Mouse (Mus musculus): Measurements from ENCODE around the gene Acat2. TPM values are rescaled to one million over a fixed set of nuclear protein-coding genes. Genes with fewer than 3 reads are reported as not detected.

Acat2 gene
- 27.9 TPM for polyA plus RNA-seq (2014; fragmentation: Illumina TruSeq; extraction: RNeasy Lipid Tissue Mini Kit (QIAGEN cat#74804); ENCODE audit: insufficient read depth, low read depth, low replicate concordance)

DNA sequence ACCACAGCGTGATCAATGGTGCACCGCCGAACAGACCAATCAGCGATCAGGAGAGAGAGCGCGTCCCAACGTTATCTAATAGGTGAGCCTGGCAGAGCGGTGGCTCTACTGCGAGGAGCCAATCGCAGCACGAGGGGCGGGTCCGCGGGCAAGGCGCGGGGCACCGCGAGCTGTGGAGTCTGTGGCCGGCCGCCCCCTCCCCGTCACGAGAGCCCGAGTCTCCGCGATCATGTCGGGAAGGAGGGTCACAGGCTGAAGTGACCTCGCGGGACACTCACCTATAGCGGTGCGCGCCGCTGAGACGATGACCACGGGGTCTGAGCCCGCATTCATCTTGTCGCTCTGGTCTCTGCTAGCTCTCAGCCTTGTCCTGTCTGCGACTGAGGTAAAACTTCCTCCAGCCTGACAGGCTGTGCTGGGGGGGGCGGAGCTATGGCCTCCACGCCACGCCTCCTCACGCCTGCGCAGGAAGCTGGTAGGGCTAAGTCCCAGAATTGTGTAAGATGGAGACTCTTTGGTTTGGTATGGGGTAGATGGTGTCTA is at the start of gene Acat2:
TSS of gene Acat2 (minus strand) at position 417 of the 543 bp plus-strand sequence.

DNA sequence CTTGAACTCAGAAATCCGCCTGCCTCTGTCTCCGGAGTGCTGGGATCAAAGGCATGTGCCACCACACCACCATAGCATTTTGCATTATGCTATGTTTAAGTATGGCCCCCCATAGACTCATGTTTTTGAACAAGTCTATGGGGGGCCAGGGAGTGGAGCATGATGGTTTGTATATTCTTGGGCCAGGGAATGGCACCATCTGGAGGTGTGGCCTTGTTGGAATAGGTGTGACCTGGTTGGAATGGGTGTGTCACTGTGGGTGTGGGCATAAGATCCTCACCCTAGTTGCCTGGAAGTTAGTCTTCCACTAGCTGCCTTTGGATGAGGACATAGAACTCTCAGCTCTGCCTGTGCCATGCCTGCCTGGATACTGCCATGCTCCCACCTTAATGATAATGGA is 46.0 kb upstream of the Acat2 start, which contains the start of gene Sod2:
TSS of gene Sod2 (plus strand) at position 301 of the 400 bp plus-strand sequence.

DNA sequence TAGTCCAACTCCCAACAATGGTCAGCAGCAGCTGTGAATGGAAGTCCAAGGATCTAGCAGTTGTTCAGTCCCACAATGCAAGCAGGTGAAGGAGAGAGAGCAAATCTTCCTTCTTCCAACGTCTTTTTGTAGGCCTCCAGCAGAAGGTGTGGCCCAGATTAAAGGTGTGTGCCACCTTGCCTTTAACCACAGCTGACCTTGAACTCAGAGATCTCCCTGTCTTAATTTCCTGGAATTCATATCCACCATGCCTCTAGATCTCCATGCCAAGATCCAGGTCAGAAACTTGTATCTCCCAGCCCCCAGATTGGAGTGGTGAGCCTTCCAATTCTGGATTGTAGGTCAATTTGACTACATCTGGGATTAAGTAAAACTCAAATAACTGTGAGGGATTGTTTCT is 33.5 kb upstream of the Acat2 start, which contains the start of gene Wtap:
TSS of gene Wtap (minus strand) at position 101 of the 400 bp plus-strand sequence.

DNA sequence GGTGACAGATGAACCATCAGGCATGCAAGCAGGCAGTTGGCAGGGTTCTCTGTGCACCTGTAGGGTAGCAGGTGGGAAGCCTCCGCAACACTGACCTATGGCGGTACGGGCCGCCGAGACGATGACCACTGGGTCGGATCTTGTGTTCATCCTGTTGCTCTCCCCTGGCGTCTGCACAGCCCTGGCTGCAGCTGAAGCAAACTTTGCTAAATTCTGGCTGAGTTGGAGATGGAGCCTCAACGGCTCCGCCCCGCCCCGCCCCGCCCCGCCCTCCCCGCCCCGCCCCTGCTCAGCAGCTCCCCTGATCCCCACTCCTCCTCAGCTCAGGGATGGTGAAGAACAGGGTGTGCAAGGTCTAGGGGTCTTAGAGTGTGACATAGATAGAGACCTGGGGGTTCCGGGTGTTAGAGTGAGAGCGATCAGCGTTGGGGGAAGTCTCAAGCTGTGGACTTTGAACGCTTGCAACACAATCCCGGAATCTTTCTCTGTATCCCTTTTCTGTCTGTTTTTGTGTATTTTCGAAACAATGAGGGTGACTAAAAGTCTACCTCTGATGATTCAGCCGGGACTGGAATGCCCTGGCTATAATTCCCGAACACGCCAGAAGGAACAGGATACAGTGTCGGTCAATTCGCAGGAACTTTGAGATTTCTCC is 20.3 kb downstream of the Acat2 start, which contains the start of gene Acat3:
TSS of gene Acat3 (minus strand) at position 450 of the 655 bp plus-strand sequence.

DNA sequence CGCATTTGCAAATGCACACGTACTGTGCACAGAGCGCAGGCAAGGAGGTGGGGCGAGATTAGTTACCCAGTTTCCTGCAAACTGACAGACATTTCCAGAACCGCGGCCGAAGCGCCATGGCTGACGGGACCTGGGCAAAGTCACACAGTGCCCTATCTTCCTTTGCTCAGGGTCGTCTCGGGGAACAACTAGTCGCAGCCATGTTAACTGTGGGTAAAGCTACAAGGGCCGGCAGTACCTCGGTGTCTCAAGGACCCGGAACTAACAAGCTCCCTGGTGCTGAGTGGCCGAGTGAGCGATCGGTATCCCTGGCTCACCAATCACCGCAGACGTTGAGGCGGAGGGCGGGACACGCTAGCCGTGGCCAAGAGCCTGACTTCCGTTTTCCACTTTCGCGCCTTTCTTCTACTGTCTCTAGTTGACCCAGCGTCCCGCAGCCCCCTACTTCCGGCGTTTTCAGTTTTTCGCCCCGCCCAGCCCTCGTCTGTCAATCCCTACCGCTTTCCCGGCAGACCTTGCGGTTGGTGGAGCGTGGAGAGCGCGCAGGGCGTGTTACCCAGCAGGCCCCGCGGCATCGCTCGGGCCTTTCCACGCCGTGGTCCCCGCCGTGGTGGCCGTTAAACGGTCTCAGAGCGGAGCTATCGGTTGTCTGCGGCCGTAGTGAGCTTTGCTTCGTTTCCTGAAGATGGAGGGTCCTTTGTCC is 44.5 kb downstream of the Acat2 start, which contains the start of gene Mrpl18:
TSS of gene Mrpl18 (minus strand) at position 465 of the 703 bp plus-strand sequence.

DNA sequence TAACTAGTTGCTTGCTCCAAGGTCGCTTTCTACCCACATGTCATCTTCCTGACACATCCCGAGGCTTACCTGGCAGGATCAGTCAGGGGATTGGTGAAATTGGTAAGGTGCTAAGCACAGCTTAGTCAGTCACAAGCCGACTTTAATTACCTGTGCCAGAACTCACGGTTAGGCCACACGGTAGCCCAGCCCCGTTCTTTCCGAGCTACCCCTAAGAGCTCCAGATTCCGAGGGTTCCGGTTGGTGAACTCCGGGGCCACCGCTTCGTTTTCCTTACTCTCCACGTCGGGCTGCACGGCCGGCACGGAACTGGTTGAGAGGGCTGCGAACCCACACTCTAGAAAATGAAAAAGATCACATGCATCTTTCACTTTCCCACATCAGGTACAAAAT is 45.1 kb downstream of the Acat2 start, which contains the start of gene Tcp1:
TSS of gene Tcp1 (plus strand) at position 214 of the 393 bp plus-strand sequence.

DNA sequence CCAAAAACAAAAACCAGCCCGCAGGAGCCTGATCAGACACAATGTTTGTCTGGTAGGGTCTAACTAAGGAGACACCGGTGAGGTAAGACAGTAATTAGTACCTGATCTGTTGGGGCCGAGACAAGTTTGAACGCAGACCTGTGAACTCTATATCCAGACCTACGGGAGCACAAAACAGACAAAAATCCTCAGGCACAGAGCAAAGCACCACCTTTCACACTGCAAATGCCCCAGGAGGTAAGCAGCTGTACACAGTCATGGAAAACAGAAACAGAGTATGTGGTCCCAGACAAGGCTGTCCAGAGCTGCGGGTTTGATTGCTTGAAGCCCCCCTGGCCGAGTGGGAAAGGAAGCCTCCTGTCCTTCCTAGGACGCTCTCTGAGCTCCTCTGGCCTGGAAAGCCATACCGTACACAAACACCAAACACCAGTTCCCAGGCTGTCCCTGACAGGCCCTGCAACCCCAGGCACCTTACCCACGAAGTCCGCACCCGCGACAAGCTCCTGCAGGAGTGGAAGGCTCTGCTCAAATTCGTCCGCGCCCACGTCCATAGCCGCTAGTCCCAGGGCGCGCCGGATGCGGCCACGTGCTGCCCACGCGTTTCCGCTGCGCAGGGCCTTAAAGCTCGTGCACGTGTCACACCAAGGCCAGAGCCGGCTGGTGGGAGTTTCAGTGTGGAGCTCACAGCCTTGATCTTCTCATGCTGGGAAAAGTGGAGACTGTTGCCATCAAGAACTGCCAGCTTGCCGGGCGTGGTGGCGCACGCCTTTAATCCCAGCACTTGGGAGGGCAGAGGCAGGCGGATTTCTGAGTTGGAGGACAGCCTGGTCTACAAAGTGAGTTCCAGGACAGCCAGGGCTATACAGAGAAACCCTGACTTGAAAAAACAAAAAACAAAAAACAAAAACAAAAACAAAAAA is 50.9 kb downstream of the Acat2 start, which contains the start of gene Pnldc1:
TSS of gene Pnldc1 (minus strand) at position 870 of the 920 bp plus-strand sequence.

Other genes starting within 250 kb of the Acat2 start
- 8.4 TPM for gene Igf2r, start 191.1 kb downstream of the Acat2 start, polyA plus RNA-seq (2014; fragmentation: Illumina TruSeq; extraction: RNeasy Lipid Tissue Mini Kit (QIAGEN cat#74804); ENCODE audit: insufficient read depth, low read depth, low replicate concordance)
- not detected for gene Mas1, start 92.6 kb downstream of the Acat2 start, polyA plus RNA-seq (2014; fragmentation: Illumina TruSeq; extraction: RNeasy Lipid Tissue Mini Kit (QIAGEN cat#74804); ENCODE audit: insufficient read depth, low read depth, low replicate concordance)
- not detected for gene Mrgprh, start 84.7 kb downstream of the Acat2 start, polyA plus RNA-seq (2014; fragmentation: Illumina TruSeq; extraction: RNeasy Lipid Tissue Mini Kit (QIAGEN cat#74804); ENCODE audit: insufficient read depth, low read depth, low replicate concordance)
- gene Pnldc1, start 50.5 kb downstream of the Acat2 start, polyA plus RNA-seq (2014; fragmentation: Illumina TruSeq; extraction: RNeasy Lipid Tissue Mini Kit (QIAGEN cat#74804); ENCODE audit: insufficient read depth, low read depth, low replicate concordance), result 0.53 TPM
- gene Tcp1, start 45.0 kb downstream of the Acat2 start, polyA plus RNA-seq (2014; fragmentation: Illumina TruSeq; extraction: RNeasy Lipid Tissue Mini Kit (QIAGEN cat#74804); ENCODE audit: insufficient read depth, low read depth, low replicate concordance), result 126 TPM
- gene Mrpl18, start 44.4 kb downstream of the Acat2 start, polyA plus RNA-seq (2014; fragmentation: Illumina TruSeq; extraction: RNeasy Lipid Tissue Mini Kit (QIAGEN cat#74804); ENCODE audit: insufficient read depth, low read depth, low replicate concordance), result 36.4 TPM
- gene Acat3, start 20.1 kb downstream of the Acat2 start, polyA plus RNA-seq (2014; fragmentation: Illumina TruSeq; extraction: RNeasy Lipid Tissue Mini Kit (QIAGEN cat#74804); ENCODE audit: insufficient read depth, low read depth, low replicate concordance), result 0.56 TPM
- 59.6 TPM for gene Wtap, start 33.4 kb upstream of the Acat2 start, polyA plus RNA-seq (2014; fragmentation: Illumina TruSeq; extraction: RNeasy Lipid Tissue Mini Kit (QIAGEN cat#74804); ENCODE audit: insufficient read depth, low read depth, low replicate concordance)
- gene Sod2, start 46.1 kb upstream of the Acat2 start, polyA plus RNA-seq (2014; fragmentation: Illumina TruSeq; extraction: RNeasy Lipid Tissue Mini Kit (QIAGEN cat#74804); ENCODE audit: insufficient read depth, low read depth, low replicate concordance), result 95.5 TPM
- gene Gpr31b, start 91.5 kb upstream of the Acat2 start, polyA plus RNA-seq (2014; fragmentation: Illumina TruSeq; extraction: RNeasy Lipid Tissue Mini Kit (QIAGEN cat#74804); ENCODE audit: insufficient read depth, low read depth, low replicate concordance), result not detected
- gene Tcp10b, start 100.4 kb upstream of the Acat2 start, polyA plus RNA-seq (2014; fragmentation: Illumina TruSeq; extraction: RNeasy Lipid Tissue Mini Kit (QIAGEN cat#74804); ENCODE audit: insufficient read depth, low read depth, low replicate concordance), result 0.10 TPM
- gene Unc93a, start 171.1 kb upstream of the Acat2 start, polyA plus RNA-seq (2014; fragmentation: Illumina TruSeq; extraction: RNeasy Lipid Tissue Mini Kit (QIAGEN cat#74804); ENCODE audit: insufficient read depth, low read depth, low replicate concordance), result 0.11 TPM

Data from lung, adult 10 weeks (tissue).